Mouse (Mus musculus) megakaryocyte progenitor cell, adult 5-6 weeks (primary cell): ENCODE data around the gene Cntfr. TPM values are rescaled to one million over a fixed set of nuclear protein-coding genes. Genes with fewer than 3 reads are reported as not detected.

ENCODE experiments used
- ATAC-seq: replicated peaks from 2 replicates; pipeline ENCODE4 v1.8.0; 2016; ENCODE audit warnings: mild to moderate bottlenecking, moderate TSS enrichment, inconsistent platforms; ENCODE audit not compliant: poor library complexity
- total RNA-seq, 2 experiments: library from RNA; stranded (forward) in 1 of 2; stranded (reverse) in 1 of 2; fragments of 157-497, 149-512 nt in 1 of 2; fragments of 200-1000 nt in 1 of 2; gene quantifications; 2 replicates each; pipeline versions ENCODE4 v1.2.3 to v1.2.4; 2015 to 2017

Gene Cntfr
- total RNA-seq, 2 experiments from 2014 or later: not detected

- peak; percentile 37; the same call in 1 of the 2 replicates for ATAC-seq
These were observed 42.7 kb downstream of the Cntfr start for GRCm38 (mm10) chr4:41654217-41654616.

GRCm38 (mm10) chr4:41653730-41654129 lies 43.2 kb downstream of the Cntfr start:
- ATAC-seq: no peak

GRCm38 (mm10) chr4:41653296-41653695 lies 43.6 kb downstream of the Cntfr start:
- peak; percentile 87 for ATAC-seq

- peak; percentile 53 for ATAC-seq
These were observed 48.3 kb downstream of the Cntfr start for GRCm38 (mm10) chr4:41648627-41649026.

- no peak for ATAC-seq
These were observed 48.7 kb downstream of the Cntfr start for GRCm38 (mm10) chr4:41648157-41648556.

GRCm38 (mm10) chr4:41645488-41645887 lies 51.4 kb downstream of the Cntfr start:
- ATAC-seq: peak; percentile 85

GRCm38 (mm10) chr4:41641199-41641822 lies 55.6 kb downstream of the Cntfr start:
- no peak for ATAC-seq

- peak; percentile 98 for ATAC-seq
These were observed 56.9 kb downstream of the Cntfr start, which contains the start of gene Enho for GRCm38 (mm10) chr4:41639913-41640507. Gene Enho (minus strand): TSS chr4:41640324.

- no peak for ATAC-seq
These were observed 57.6 kb downstream of the Cntfr start for GRCm38 (mm10) chr4:41639214-41639841.

GRCm38 (mm10) chr4:41638828-41639213 lies 58.1 kb downstream of the Cntfr start:
- no peak for ATAC-seq

GRCm38 (mm10) chr4:41638186-41638731 lies 58.6 kb downstream of the Cntfr start:
- no peak for ATAC-seq

- no peak for ATAC-seq
These were observed 59.8 kb downstream of the Cntfr start for GRCm38 (mm10) chr4:41636882-41637635.

GRCm38 (mm10) chr4:41636366-41636765 lies 60.5 kb downstream of the Cntfr start:
- ATAC-seq: no peak

GRCm38 (mm10) chr4:41635906-41636305 lies 61.0 kb downstream of the Cntfr start:
- ATAC-seq: no peak

GRCm38 (mm10) chr4:41635224-41635623 lies 61.7 kb downstream of the Cntfr start:
- ATAC-seq: no peak

- no peak for ATAC-seq
These were observed 62.3 kb downstream of the Cntfr start for GRCm38 (mm10) chr4:41634631-41635030.

GRCm38 (mm10) chr4:41633001-41633400 lies 63.9 kb downstream of the Cntfr start:
- ATAC-seq: no peak

GRCm38 (mm10) chr4:41631390-41631789 lies 65.5 kb downstream of the Cntfr start:
- ATAC-seq: no peak

GRCm38 (mm10) chr4:41630196-41630595 lies 66.7 kb downstream of the Cntfr start:
- ATAC-seq: no peak

- peak; percentile 90 for ATAC-seq
These were observed 68.5 kb downstream of the Cntfr start for GRCm38 (mm10) chr4:41628202-41628927.

GRCm38 (mm10) chr4:41622071-41622470 lies 74.8 kb downstream of the Cntfr start:
- no peak for ATAC-seq
